Mouse (Mus musculus) forebrain, embryonic 12.5 days (tissue): ENCODE data around the gene Cd276. TPM values are rescaled to one million over a fixed set of nuclear protein-coding genes. Genes with fewer than 3 reads are reported as not detected.

Experiments used
- ATAC-seq: fragments of 200-750 bp; cut with Nextera tagmentation; 2 replicates; pipeline ENCODE4 v1.8.0; 2017; ENCODE audit warnings: moderate TSS enrichment; ENCODE audit not compliant: low FRiP score
- H3K27ac ChIP-seq: fragments of 300-500 bp; sonication (generic); 2 replicates; pipeline ENCODE4 v1.5.1; 2016; ENCODE audit warnings: mild to moderate bottlenecking
- H3K27me3 ChIP-seq: fragments of 300-500 bp; sonication (generic); 2 replicates; pipeline ENCODE4 v1.6.1; 2016; ENCODE audit warnings: mild to moderate bottlenecking
- H3K36me3 ChIP-seq: fragments of 300-500 bp; sonication (generic); replicated peaks from 2 replicates; pipeline ENCODE4 v1.6.1; 2016; ENCODE audit warnings: mild to moderate bottlenecking
- H3K4me1 ChIP-seq: fragments of 300-500 bp; sonication (generic); 2 replicates; pipeline ENCODE4 v1.6.1; 2016
- H3K4me2 ChIP-seq: fragments of 300-500 bp; sonication (generic); 2 replicates; pipeline ENCODE4 v1.6.1; 2016; ENCODE audit warnings: mild to moderate bottlenecking, moderate library complexity
- H3K4me3 ChIP-seq: fragments of 300-500 bp; sonication (generic); replicated peaks from 2 replicates; pipeline ENCODE4 v1.5.1; 2016; ENCODE audit warnings: mild to moderate bottlenecking
- H3K9ac ChIP-seq: fragments of 300-500 bp; sonication (generic); 2 replicates; pipeline ENCODE4 v1.6.1; 2016; ENCODE audit warnings: mild to moderate bottlenecking
- H3K9me3 ChIP-seq: fragments of 300-500 bp; sonication (generic); 2 replicates; pipeline ENCODE4 v1.6.1; 2016
- WGBS: fragments of 180-500 bp; shearing (Covaris S2); methylation state at CpG from one replicate; pipeline ENCODE4 v1.1.7; 2016; 5-methylcytosine and 5-hydroxymethylcytosine counted together
- polyA plus RNA-seq: library from polyadenylated mRNA; unstranded; fragments of >200 nt; fragmentation: Nextera tagmentation; extraction: Ambion mirVana; gene quantifications from 2 replicates; pipeline ENCODE4 v1.2.1, GENCODE M21; 2016

Cd276 gene
- polyA plus RNA-seq, 1 experiment from 2014 or later = 32.2 TPM

DNA sequence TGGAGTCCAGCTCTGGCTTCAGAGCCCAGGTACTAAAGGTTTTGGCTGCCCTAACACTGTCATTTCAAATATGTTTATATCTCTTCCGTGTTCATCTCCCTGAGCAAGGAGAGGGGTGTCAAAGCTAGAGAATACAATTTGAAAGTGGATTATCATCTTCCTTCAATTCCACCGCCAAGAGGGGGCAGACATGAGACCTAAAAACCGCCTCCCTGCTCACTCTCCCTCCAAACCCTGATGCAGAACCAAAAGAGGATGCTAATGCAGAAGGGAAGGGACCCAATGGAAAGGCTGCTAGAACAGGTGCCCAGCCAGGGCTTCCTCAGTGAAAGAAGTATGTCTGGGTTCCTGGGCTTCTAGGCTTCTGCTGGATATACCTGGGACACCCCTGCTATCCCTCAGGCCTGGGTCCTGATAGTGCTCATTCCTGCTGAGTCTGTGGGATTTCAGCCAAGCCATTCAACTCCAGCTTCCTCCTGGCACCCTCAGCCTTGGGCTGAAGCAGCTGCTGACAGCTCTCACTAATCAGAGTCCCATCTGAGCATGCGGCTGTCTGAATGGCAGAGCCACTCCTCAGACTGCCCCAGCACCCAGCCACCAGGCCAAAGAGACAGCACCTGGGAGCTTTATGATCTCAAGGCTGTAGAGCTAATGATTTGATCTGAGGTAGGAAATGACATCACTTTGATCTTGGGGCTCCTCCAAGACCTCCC is 58.6 kb downstream of the Cd276 start:
- WGBS = 38% methylated on average over 4 of the region's 4 CpGs
- no peaks in the 10 kb centered on the region for H3K4me1 ChIP-seq
- H3K36me3 ChIP-seq = peaks cover 6% of the 10 kb centered on the region
- no peaks in the 10 kb centered on the region; the same call in 1 of the 2 replicates for H3K27me3 ChIP-seq
- no peaks in the 10 kb centered on the region for H3K9me3 ChIP-seq
- H3K4me2 ChIP-seq = no peak overlapping the region
- H3K27ac ChIP-seq = no peak overlapping the region
- no peak overlapping the region for H3K4me3 ChIP-seq
- H3K9ac ChIP-seq = no peak overlapping the region
- no peak for ATAC-seq

- Histone ChIP-seq H3K27me3 (peaks cover 15% of the 10 kb centered on the region), H3K4me3 (no peak overlapping the region), H3K9me3 (no peaks in the 10 kb centered on the region), H3K9ac (no peak overlapping the region), H3K4me2 (no peak overlapping the region), H3K4me1 (peaks cover 10% of the 10 kb centered on the region), H3K36me3 (peaks cover 9% of the 10 kb centered on the region), H3K27ac (no peak overlapping the region)
- ATAC-seq = no peak
- 73% methylated on average over 2 of the region's 2 CpGs for WGBS
Observed at GRCm38 (mm10) chr9:58495035-58495434, 60.2 kb downstream of the Cd276 start.

DNA sequence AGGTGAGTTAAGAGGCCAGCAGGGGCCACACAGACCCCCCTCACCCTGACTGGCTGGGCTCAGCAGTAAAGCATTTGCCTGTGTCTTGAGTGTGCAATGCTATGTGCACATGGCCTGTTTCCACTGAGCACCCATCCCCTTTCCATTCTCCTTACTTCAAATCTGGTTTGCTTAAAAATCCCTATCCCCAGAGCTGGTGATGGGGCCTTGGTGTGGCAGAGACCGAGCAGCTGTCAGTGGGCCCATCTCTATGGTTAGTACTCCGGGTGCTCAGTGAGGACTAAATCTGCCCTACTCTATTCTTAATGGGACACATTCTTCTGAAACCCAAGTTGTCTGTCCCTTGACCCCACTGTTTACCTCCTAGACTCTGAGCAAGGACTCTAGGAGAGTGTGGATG is 64.8 kb downstream of the Cd276 start:
- H3K4me1 ChIP-seq = peaks cover 25% of the 10 kb centered on the region
- H3K9ac ChIP-seq = no peak overlapping the region
- WGBS = 74% methylated on average over 2 of the region's 2 CpGs
- H3K36me3 ChIP-seq = peaks cover 3% of the 10 kb centered on the region; the same call in 1 of the 2 replicates
- peak overlapping the region; percentile 97 for H3K4me2 ChIP-seq
- no peak for ATAC-seq
- peaks cover 49% of the 10 kb centered on the region for H3K27me3 ChIP-seq
- no peak overlapping the region for H3K4me3 ChIP-seq
- no peaks in the 10 kb centered on the region for H3K9me3 ChIP-seq
- H3K27ac ChIP-seq = no peak overlapping the region

DNA sequence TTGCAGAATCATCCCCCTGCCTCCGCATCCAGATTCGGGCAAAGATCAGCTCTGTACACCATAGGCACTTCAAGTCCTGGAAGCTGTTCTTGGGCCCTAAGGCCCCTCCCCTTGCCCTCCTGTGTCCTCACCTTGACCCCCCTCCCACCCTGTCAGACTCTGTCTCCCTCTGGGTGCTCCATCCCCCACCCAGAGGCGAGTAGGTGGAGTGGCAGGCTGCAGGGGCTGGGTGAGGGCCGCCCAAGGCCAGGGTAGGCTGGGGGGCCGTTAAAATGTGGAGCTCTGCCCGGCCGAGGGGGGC is 65.4 kb downstream of the Cd276 start:
- no peak for ATAC-seq

DNA sequence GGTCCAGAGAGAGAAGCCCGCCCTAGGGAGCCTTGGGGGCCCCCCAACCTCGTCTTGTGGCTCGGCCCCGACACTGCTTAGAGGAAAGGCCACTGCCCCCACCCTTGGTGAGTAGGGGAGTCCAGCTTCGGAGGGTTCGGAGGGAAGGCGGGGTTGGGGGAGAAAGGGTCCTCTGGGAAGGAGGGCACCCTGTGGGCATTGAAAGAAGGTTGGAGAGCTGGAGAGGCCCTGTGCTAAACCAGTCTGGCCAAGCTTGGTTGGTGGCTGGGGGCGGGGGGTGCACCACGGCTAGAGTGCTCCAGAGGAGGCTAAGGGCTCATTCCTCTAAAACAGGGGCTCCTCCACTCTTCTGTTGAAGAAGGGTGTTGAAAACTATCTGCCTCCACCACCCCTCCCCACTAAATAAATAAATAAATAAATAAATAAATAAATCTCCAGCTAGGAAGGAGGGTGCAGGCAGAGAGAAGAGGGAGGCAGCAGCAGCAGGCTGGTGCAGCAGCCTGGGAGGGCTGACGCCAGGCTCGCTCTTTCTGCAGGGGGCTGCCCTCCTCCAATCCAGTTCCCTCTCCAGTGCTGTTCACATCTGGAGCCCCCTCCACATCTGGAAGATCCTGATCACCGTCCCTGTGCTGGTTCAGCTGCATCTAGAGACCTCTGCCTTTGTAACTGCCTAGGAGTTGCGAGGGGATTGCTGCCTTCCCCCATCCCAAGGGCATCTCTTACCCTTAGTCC is 65.9 kb downstream of the Cd276 start:
- Histone ChIP-seq H3K27me3 (peaks cover 59% of the 10 kb centered on the region), H3K4me1 (peaks cover 25% of the 10 kb centered on the region), H3K9me3 (no peaks in the 10 kb centered on the region), H3K27ac (no peak overlapping the region), H3K9ac (peak overlapping the region; percentile 92), H3K4me3 (peak overlapping the region; percentile 75), H3K36me3 (peaks cover 3% of the 10 kb centered on the region; the same call in 1 of the 2 replicates), H3K4me2 (peak overlapping the region; percentile 97)
- ATAC-seq = peak; percentile 42; the same call in 1 of the 2 replicates
- WGBS = 2% methylated on average over 13 of the region's 13 CpGs

More for the DNA sequence above, 65.4 kb downstream of the Cd276 start:
- peaks cover 25% of the 10 kb centered on the region for H3K4me1 ChIP-seq
- WGBS = 6% methylated on average over 7 of the region's 7 CpGs
- peak overlapping the region; percentile 97 for H3K4me2 ChIP-seq
- no peaks in the 10 kb centered on the region for H3K9me3 ChIP-seq
- no peak overlapping the region for H3K27ac ChIP-seq
- peaks cover 3% of the 10 kb centered on the region; the same call in 1 of the 2 replicates for H3K36me3 ChIP-seq
- peaks cover 54% of the 10 kb centered on the region for H3K27me3 ChIP-seq
- peak overlapping the region; percentile 75 for H3K4me3 ChIP-seq
- peak overlapping the region; percentile 92 for H3K9ac ChIP-seq

DNA sequence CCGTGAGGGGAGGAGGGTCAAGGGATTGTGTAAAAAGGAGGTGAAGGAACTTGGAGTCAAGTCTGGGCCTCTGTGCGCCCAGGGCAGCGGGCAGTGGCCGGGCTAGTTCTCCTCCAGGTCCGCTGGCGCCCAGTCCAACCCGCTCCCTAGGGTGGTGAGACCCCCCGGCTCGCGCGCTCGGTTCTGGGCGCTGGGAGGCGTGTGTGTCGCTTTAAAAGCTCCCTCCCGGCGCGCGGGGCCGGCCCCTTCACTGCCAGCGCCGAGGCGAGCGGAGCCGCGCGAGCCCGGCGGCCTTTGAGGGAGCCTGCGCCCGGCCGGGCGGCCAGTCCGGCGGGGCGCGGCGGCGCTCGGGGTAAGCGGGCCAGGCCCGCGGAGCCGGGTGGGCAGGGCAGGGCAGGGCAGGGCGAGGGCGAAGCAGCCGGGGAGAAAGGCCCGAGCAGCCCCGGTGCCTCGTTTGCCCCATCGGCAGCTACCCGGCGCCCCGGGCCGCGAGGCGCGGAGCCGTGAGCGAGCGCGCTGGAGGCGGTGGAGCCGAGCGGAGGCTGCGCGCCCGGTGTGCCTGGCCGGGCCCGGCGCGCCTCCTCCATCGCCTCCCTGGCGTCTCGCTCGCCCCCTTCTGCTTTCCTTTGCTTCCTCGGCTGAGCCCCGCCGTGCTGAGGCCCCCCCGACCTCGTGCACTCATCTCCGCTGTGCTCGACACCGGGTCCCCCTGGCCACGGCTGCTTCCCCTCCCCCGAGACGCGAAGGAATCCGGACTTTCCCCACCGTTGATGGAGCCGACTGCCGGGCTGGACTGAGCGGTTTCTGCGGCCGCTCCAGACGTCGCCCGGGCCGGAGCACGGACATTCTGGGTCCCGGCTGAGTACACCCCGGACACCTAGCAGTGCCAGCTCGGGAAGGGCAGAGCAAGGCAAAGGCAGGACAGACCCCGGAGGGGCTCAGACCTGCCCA is 67.1 kb downstream of the Cd276 start, which contains the start of gene Insyn1:
TSS of gene Insyn1 (plus strand) at position 753 of the 951 bp plus-strand sequence.
- H3K9ac ChIP-seq = peak within 1 kb of the TSS; percentile 92
- H3K9me3 ChIP-seq = no peaks in the 10 kb centered on the region
- peak within 1 kb of the TSS; percentile 87 for H3K27ac ChIP-seq
- peaks cover 59% of the 10 kb centered on the region for H3K27me3 ChIP-seq
- under 1% methylated on average over 99 of the region's 104 CpGs for WGBS
- peak within 1 kb of the TSS; percentile 97 for H3K4me2 ChIP-seq
- ATAC-seq = peak; percentile 77
- H3K36me3 ChIP-seq = peaks cover 3% of the 10 kb centered on the region; the same call in 1 of the 2 replicates
- H3K4me1 ChIP-seq = peaks cover 25% of the 10 kb centered on the region
- H3K4me3 ChIP-seq = peak within 1 kb of the TSS; percentile 75

GRCm38 (mm10) chr9:58487076-58487475 is 68.2 kb downstream of the Cd276 start:
- Histone ChIP-seq H3K9me3 (no peaks in the 10 kb centered on the region), H3K36me3 (peaks cover 3% of the 10 kb centered on the region; the same call in 1 of the 2 replicates), H3K4me1 (peaks cover 25% of the 10 kb centered on the region), H3K4me2 (0 out of 2 replicates have a peak overlapping the region, but pooled peaks have one; percentile 97), H3K27me3 (peaks cover 61% of the 10 kb centered on the region), H3K27ac (no peak overlapping the region), H3K9ac (no peak overlapping the region), H3K4me3 (no peak overlapping the region)
- no peak for ATAC-seq
- WGBS = 21% methylated on average over 3 of the region's 3 CpGs

Other genes starting within 250 kb of the Cd276 start
- 9.1 and 10.9 TPM in 2 replicates for gene Loxl1, start 242.3 kb downstream of the Cd276 start, polyA plus RNA-seq
- not detected in 2 replicates for gene Tbc1d21, start 185.0 kb downstream of the Cd276 start, polyA plus RNA-seq
- gene Insyn1, start 66.8 kb downstream of the Cd276 start, polyA plus RNA-seq = 4.0 and 4.7 TPM in 2 replicates
- 69.6 and 71.6 TPM in 2 replicates for gene Nptn, start 26.8 kb upstream of the Cd276 start, polyA plus RNA-seq
- gene Rec114, start 188.5 kb upstream of the Cd276 start, polyA plus RNA-seq = 2.0 and 2.4 TPM in 2 replicates